Mouse (Mus musculus) cerebellum, adult 18-20 months (tissue): ENCODE results near the gene Lta.

Experiments
- DNase-seq, 2 experiments: peaks; one replicate each; pipeline ENCODE4 v3.0.0; 2021

The Lta gene

DNA sequence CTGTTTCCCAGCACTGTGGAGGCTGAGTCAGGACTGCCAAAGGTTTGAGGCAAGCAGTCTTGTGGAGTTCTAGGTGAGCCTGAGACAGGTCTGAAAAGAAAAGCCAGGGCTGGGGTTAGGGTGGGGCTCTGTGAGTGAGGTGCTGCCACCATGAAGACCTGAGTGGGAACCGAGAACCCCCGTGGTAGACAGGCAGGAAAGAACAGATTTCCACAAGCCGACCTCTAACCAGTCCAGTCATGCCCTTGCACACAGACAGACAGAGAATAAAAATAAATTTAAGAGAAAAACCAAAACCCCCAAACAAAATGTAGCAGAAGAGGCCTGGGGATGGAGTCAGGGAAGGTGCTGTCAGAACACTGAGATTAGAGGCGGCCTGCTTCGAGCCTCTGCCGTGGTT is 29.8 kb downstream of the Lta start:
- DNase-seq: no peak

DNA sequence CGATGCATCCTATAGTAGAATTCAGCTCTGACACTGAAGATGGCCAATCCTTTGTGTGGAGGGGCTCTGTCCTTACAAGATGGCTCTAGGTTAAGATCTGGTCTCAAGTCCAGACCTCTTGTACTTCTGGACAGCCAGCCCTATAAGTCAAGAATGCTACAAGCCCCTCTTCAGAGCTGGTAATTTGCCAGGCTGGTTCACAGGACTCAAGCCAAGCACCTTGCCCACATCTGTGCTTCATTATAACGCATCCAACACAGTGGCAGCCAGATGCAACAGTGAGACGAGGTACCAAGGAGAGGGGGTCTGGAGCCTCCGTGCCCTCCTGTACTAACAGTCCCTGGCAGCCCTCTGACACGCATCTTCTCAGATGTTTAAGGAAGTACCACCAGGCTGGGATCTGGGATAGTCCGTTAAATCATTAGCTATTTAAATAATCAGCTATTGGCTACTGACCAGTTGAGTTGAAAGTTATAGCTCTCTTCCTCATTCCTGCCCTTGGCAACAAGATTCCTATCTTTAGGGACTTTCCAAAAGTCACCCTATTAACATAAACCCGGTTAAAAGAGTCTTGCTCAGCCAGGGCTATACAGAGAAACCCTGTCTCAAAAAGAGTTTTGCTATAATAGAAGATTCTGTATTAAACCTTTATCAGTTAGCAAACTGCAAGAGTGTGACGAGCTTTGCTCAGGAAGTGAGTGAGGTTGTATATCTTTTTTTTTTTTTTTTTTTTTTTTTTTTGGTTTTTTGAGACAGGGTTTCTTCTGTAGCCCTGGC is 30.8 kb downstream of the Lta start:
- no peak for DNase-seq

DNA sequence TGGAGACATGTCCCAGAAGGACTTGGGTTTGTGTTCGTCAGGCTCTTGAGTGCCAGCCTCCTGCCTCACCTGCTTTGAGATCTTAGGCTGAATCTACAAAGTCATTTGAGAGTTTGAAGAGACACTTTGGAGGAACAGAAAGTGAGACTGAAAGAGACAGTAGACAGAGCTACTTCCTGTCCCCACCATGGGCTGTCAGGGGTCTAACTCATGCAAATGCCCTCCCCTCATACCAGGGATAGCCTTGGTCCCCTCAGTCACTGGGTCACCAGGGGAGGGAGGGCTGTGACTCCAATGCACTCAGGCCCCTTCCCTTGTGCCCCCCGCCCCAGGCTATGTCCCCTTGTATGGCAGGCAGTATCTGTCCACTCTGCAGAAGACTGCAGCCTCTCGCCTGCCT is 31.8 kb downstream of the Lta start:
- no peak for DNase-seq

DNA sequence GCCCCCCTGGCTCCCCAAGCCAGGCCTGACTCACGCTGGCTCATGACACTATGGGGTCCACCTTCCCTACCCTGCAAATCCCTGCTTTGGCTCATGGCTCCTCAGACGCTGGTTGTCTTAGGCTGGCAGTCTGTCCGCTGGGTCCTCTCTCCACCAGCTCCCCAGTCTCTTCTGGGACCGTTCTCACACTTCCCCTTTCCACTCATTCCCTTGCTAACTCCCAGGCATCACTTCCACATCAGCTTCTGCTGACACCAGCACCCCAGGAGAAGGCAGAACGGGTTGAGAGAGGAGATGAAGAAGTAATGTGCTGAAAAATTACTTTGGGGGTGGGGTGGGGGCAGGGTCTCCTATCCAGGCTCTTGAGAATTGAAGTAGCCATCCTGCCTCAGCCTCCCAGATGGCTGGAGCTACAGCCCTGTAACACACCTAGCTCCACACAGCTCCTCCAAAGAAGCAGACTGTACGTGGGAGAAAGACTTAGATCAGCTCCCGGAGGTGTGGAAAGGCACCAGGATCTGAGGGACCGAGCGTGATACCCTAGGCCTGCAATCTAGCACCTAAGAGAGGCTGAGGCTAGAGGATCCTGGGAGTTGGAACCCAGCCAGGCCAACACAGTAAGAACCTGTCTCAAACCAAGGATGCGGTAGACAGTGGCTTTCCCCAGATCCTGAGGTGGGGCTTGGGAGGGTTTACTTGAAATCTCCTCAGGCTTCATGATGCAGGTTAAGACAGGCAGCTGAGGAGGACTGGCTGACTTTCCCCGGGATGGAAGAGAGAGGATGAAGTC is 32.5 kb downstream of the Lta start:
- DNase-seq: no peak

DNA sequence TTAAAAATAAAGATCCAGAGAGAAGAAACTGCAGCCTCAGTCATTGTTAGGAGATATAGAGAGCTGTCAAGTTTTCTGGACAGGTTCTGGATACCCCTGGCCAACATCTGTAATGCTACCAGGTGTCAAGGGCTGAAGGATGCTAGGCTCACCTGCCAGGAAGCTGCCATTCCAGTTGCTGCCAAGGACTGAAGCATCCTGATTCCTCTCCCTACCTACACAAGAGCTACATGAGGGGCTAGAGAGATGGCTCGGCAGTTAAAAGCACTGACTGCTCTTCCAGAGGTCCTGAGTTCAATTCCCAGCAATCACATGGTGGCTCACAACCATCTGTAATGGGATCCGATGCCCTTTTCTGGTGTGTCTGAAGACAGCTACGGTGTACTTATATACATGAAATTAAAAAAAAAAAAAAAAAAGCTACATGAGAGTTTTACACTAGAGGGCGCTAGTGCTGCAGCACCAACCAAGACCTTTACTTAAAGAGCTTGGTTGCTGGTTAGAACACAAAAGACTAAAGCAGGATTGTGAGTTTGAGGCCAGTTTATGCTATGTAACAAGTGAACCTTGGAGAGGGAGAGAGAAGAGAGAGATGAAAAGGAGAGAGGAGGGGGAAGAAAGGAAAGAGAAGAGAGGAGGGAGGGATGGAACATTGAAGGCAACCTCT is 36.5 kb downstream of the Lta start:
- DNase-seq: peak; percentile 32 to 51

DNA sequence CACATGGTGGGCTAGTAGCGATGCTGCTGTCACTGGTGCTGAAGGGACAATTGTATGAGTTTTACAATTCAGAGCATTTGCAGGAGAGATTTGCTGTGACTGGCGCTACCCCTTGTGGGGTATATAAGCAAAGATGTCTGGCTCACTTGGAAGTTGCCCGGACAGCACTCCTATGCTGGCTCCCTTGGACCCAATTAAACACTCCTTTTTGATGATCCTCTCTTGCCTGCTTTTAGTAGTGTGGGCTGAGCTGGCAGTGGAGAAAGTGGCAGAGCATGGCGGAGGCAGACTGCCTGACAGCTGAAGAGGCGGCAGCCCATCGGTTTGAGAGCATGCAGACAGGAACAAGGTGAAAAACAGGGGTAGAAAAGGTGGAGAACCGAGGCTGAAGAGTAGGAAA is 37.4 kb downstream of the Lta start:
- DNase-seq: no peak

DNA sequence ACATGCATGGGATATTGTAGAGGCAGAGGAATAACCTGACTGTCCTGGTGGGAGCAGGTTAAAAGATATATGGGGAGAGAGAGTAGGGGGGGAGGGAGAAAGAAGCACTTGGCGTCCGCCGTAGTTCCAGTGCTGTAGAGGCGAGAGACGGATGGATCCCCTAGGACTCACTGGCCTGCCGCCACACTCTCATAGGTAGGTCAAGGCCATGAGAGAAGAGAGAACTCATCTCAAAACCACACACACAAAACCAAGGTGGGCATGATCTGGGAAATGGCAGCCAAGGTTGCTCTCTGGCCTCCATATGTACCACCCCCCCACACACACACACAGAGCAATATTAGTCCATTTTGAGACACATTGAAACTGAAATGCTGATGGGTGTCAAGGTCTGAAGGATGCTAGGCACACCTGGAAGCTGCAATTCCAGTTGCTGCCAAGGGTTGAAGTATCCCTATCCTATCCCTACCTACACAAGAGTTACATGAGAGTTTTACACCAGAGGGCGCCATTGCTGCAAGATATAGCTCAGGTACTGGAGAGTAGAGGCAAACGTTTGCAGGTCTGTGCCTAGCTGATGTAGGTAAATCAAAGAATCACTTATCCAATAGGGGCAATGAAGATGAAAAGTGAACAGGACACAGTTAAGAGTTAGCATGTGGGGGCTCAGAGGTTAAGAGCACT is 38.7 kb downstream of the Lta start:
- DNase-seq: peak; percentile 76 to 79

DNA sequence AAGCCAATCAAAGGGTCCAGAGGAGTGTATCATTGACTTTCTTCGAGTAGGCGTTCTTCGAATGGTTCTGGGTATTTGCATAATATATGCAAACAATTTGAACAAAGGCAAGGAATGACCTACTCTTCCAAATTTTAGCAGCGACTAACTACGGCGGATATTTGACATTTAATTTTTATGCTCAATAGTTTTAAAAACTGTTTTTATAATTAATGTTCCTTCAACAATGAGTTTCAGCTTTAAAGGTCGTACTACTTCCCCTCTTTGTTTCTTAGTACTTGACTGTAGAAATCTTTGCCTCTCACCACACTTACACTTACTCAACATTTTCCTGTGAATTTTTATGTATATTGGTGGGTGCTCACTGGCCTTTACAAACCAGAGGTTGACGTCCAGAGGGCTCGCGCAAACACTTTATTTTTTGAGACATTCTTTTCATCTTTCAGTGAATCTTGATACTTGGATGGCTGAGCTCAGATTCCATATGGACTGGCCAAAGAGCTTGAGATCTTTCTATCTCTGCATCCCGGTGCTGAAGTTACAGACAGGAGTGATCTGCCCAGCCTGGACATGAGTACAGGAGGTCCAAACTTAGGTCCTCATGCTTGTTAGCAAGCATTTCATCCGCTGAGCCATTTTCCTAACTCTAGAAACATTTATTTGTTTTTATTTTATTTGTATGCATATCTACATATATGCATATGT is 39.5 kb downstream of the Lta start:
- no peak for DNase-seq

DNA sequence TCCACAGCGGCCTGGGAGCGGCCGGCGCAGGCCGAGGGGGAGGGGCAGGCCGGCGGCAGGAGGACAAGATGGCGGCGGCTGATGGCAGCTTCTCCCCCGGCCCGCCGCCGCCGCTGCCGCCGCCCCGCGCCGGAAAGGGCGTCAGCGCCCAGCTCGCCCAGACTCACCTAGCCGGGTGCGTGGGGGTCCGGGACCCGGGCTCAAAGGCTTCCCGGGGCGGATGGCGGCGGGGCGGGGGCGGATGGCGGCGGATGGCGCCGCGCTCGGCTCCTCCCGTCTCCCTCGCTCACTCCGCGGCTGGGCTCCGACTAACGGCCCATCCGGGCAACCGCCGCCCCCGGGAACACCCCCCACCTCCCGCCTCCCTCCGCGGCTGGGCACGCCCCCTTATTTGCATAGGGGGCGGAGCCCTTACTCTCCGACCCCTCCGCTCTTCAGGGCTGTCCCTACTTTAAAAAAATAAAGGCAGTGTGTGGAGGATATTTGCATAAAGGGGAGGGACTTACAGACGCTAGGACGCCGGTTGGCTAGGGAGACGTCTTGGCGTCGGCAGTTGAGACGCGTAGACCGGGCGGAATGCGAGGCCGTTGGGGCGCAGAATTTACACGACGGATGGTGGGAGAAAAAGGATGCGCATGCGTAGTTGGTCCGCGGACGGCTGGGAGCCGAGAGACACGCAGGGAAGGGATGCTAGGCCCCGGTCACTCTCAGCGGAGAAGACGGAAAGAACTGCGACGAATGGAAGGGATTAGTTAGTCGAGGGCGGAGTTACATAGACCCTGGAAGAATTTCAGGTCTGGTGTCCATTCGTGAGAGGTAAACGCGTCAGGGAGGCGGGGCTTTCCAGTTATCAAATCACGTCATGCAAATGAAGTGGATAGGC is 40.3 kb downstream of the Lta start, which contains the start of gene Prrc2a:
Gene Prrc2a (minus strand): TSS at position 330 of the 883 bp plus-strand sequence.
- DNase-seq: peak; percentile 98 to 99

DNA sequence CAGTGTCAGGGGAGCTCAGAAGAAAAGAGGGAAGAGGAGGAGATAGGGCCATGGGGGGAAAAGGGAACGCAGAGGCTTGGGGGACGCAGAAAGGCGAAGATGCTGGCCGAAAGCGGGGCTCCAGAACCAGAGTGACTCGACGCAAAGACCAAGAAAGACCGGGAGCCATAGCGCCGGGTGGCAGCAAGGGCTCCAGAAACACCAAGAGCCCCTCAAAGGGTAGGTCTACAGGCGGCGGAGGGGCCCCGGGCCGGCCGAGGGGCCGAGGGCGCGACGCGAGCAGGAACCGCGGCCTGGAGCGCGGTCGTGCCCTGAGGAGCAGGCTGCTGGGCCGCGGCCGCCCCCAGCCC is 41.0 kb downstream of the Lta start:
- no peak for DNase-seq

DNA sequence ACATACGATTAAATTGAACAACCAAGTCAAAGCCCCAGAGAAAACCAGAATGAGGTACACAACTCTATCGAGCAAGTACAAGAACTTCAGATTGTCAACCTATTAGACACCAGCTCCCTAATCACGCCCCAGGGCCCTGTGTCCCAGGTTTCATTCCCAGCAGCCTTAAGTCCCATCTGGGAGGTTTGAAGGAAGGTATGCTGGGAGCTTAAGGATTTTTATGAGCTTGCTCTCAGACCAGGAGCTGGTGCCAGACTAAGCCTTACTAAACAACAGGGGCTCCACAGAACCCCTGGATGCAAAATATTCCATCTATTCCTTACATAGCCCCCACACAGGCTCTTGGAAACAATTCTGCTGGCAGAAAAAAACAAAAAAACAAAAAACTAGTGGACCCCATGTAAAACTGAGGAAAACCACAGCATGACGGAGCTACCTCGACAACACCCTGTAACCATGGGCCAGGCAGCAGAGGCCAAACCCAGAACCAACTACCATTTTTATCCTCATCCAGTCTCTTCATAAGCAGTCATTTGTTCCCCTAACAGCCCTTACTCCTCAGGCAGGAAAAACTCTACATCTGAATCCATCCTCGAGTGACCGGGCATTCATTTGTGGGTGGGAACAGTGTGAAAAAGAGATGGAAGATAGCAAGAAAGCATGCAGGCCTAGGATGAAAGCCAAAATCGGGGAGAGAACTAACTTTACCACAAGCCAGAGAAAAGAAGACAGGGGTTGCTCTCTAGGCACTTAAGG is 41.6 kb downstream of the Lta start:
- DNase-seq: no peak

DNA sequence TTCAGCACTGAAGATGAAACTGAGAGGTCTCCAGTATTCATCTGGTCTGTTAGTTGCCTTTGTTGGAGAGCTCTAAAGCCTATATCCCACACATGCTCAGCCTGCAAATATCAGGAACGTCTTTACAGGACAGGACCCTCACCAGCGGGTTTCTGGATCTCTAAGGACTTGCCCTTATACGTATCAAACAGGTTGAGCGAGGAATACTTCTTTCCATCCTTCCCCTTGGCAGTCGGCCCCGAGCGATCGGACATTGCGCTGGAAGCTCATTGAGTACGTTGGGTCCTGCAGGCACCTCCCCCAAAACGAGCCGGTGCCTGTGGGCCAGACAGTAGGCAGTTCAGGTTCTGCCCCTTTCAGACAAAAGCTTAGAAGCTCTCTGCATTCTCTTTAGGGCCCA is 42.4 kb downstream of the Lta start:
- DNase-seq: peak in 1 of 2 experiments; percentile 41

DNA sequence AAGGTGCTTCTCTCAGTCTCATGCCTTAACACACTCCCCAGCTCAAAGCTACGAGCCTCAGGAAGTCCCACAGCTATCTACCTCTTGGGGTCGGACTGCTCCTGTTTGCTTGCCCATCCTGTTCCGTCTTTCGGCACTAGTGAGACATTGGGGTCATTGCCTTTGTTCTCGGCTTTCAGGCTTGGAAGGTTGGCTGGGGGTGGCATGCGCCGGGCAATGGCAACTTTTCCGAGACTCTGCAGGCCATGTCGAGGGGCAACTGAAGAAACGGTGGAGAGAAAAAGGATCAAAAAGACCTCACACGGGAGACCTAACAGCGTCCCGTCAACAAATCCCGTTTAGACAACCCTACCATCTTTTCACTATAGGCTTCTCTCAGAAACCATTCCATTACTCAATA is 43.0 kb downstream of the Lta start:
- DNase-seq: no peak

DNA sequence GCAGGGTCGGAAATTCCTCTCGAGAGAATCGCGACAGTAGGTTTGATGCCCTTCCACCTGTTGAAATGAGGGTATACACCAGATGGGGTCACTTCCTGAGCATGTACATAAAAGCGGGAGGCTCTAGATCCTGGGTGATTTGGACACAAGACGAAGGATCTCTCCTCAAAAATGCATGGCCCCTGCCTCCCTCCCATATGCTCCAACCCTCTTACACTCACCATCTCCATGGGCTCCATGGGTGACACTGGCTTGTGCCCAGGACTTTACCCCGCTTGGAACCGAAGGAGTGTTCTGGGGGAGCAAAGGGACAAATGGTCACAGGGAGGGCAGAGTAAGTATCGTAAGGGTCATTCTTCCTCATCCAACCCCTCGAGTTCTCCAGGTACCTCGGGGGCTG is 43.7 kb downstream of the Lta start:
- no peak for DNase-seq

DNA sequence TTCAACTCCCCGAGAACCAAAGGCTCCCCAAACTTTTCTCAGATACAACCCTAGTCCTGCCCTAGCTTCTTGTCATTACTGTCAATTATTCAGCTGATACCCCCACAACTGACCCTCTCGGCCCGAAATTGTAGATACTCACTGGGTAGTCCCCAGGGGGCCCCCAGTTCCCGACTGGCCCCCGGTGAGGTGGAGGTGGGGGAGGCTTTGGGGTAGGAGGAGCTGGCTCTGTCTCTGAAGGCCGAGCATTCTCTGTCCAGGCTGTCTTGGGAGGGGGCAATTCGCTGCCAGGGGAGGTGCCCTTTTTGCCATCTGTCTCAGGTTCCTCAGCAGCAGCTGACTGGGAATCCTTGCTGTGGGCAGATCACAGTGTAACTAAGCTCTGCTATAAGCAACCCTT is 45.5 kb downstream of the Lta start:
- DNase-seq: no peak

DNA sequence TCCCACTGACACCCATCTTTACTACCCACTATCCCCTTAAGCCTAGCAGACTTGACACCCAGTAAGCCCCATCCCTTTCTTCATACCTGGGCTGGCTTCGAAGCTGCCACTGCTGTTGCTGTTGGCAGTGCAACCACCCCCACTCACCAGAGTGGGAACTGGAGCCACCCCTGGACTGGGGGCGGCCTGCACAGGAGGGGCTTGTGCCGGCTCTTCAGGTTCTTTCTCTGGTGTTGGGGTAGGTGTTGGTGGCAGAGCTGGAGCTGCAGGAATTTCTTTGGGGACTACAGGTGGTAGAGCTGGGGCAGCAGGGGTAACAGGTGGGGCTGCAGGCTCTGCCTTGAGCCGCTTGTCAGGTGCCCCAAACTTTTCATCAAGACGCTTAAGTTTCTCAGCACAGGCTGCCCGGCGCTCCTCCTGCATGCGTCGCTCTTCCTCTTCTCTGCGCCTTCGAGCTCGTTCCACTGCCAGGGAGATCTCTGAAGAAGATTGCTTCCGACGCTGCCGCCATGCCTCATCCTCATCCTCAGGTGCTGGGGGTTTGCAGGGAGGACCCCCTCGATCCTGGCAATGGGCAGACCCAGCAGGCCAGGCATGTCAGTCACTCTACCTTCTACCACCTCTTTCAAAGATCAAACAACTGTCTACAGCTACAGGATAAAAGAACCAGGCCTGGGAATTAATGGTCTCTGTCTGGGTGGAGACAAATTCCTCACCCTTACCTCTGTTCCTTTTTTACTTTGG is 46.1 kb downstream of the Lta start:
- peak in 1 of 2 experiments; percentile 2 for DNase-seq

DNA sequence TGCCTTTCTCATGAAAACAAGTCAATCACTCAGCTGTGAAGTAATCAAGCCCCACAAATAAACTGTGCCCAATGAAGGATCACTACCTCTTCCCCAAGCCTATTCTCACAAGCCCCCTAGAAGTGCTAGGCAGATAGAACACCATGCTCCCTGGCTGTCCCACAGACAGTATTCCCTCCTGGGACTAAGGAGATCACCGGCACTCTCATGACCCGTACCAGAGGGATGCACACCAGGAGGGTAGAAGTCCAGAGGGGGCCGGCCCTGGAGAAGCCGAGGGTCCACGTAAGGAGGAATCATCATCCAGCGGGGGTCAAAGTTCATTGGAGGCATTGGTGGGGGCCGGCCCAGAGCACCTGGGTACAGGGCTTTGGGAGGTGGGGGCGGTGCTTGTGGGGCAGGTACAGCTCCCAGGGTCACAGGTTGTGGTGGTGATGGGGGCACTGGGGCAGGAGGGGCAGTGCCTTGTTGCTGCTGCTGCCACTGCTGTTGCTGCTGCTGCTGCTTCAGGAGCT is 47.4 kb downstream of the Lta start:
- DNase-seq: no peak

DNA sequence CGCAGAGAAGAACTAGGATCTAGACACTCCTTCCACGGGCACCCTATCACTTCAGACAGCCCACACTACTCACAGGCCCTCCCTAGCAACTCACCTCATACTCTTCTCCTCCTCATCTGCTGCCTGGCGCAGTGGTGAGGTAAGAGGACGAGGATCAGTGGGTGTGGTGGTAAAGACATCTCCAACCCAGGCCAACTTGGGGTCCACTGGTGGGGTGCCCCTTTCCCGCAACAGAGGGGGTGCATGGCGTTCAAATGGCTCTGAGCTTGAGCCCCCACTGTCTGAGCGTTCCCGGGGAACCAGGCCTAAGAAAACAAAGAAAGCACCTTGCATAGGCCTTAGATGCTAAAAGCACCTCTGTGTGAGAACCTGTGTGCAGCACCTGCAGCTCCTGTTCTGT is 47.9 kb downstream of the Lta start:
- DNase-seq: no peak

DNA sequence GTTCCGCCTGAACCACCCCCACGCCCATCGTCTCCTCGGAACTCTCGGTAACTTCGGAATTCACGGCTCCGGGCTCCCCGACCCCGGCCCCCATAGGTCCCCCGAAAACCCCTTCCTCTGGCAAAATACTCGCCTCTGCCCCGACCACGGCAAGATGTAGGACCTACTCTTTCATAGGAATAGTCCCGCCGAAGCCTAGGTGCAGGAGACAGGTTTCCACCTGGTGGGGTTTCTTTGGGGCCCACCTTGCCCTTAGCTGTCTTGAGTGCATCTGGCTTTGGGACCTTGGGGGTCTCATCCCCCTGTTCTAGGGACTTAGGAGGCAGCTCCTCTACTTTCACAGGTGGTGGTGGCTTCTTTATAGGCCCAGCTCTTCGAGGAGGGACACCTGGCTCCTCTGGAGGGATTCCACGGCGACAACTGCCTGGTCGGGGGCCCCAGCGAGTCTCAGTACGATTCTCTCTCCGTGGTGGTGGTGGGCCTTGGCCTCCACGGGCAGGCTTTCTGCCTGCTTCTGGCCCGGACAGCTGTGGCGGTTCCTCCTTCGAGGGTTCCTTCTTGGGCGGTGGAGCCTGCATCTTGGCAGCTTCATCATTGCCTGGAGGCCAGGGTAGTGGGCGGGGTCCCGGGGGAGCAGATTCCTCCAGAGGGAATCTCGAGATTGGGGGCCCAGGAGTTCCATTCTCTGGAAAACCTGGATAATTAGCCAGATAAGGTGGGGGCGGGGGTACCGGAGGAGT is 48.5 kb downstream of the Lta start:
- DNase-seq: no peak
